Mouse (Mus musculus): ENCODE results near the gene Bcl2l1. TPM values are rescaled to one million over a fixed set of nuclear protein-coding genes. Genes with fewer than 3 reads are reported as not detected.

Bcl2l1 gene
- total RNA-seq, 4 experiments from 2014 or later = 125 to 143 (median 135) TPM

DNA sequence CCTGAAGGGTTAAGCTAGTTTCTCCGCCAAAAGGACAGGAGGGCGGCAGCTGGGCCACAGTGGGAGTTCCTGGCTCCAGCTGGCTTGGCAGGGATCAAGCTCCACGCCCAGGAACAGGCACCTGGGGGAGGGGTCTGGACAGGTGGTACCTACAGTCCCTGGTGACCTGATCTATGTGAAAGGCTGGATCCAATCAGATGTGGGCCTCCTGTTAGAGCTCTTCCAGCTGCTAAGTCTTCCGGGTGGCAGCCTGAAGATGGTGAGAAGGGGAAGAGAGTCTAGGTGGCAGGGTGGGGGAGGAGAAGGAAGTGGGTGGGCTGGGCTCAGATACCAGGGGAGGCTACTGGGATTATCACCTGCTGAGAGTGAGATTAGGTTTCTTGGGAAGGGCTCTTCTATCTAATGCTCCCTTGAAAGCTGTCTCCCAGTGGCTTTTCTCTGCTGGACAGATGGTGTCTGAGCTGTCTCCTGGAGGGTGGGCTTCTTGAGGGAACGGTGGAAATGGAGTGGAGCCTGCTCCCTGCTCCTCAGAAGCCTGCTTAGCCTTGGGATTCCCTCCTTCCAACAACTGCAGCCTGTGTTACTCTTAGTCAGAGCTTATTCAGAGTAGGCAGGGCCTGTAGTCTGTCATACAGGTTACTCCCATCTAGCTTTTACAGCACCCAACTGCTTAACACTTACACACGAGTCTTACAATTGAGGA lies 27.0 kb downstream of the Bcl2l1 start:
- DNase-seq (ENCODE audit: low spot score in 2 of 2) = no peak

GRCm38 (mm10) chr2:152803081-152803480 lies 28.4 kb downstream of the Bcl2l1 start:
- no peak for DNase-seq (ENCODE audit: low spot score in 2 of 2)

- no peak for DNase-seq (ENCODE audit: low spot score in 2 of 2)
These were observed 29.2 kb downstream of the Bcl2l1 start for GRCm38 (mm10) chr2:152802303-152802702.

- DNase-seq (ENCODE audit: low spot score in 2 of 2) = no peak
These were observed 30.8 kb downstream of the Bcl2l1 start for GRCm38 (mm10) chr2:152800762-152801113.

DNA sequence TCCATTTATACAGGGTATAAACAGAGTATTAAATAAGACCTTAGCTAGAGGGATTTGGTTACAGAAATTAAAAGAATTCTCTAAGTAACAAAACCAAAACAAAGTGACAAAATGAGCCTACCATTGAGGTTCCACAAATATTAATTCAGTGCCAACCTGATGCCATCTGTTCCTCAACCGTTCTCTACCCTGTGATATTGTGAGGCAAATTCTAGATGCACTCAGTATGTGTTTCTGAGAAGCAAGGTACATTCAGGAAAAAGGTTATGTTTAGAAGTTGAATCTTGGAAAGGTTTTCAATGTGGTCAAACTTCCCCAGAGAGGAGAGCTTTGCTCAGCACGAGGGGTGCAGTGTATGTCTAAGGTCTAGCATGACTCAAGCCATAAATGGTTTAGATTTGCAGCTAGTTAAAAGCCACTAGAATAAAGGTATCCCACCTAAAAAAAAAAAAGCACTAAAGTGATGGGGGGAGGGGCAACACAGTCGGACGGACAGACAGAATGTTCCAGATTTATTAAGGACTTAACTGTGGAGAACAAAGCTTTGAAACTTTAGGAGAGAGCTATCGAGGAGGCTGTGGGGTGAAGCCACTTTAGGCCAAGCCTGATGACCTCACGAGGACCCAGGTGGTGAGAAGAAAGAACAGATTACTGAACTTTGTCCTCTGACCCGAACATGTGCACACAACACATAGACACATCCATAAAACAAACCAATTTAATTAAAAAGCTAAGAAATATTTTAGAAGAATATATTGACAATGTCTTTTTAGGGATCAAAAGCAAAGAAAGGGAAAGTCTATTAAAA lies 31.4 kb downstream of the Bcl2l1 start:
- DNase-seq (ENCODE audit: low spot score in 2 of 2) = no peak

DNA sequence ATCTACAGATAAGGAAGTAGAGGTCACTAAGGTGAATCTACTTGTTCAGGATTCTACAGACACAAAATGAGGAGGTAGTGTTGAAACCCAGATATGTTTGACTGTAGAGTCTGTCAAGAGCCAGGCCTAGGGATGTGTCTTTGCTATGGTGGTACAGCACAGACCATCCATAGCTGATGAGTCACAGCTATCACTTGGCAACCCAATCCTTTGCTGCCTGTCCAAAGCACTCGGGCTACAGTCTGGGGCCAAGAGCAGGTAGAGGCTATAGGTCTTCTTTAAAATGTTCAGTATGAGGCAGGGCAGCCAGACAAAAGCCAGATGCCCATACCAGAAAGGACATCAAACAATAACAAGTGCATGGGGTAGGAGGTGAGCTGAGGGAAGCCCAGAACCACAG lies 33.9 kb downstream of the Bcl2l1 start:
- no peak for DNase-seq (ENCODE audit: low spot score in 2 of 2)

DNA sequence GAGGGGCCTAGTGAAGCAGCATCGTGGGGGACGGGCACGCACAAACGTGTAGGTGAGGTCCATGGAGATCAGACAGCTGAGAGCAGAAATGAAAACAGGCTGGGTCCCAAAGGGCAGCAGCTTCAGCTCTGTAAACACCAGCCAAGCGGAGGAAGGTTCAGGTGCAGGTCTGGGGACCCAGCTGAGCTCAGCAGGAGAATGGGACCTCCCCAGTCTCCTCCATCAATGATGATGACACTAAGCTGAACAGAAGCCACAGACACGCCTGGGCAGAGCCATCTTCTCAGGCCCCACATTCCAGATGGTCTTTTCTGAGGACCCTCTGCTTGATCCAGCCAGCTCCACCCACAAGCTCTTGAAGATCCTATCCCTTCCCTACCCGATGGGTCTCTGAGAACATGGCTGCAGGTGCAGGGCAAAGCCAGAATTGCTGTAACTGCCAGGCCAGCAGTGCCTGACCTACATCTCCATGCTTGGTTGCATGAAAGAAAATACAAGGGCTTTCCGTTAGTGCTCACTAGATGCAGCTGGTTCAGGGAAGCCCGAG lies 37.2 kb downstream of the Bcl2l1 start:
- no peak for DNase-seq (ENCODE audit: low spot score in 2 of 2)

DNA sequence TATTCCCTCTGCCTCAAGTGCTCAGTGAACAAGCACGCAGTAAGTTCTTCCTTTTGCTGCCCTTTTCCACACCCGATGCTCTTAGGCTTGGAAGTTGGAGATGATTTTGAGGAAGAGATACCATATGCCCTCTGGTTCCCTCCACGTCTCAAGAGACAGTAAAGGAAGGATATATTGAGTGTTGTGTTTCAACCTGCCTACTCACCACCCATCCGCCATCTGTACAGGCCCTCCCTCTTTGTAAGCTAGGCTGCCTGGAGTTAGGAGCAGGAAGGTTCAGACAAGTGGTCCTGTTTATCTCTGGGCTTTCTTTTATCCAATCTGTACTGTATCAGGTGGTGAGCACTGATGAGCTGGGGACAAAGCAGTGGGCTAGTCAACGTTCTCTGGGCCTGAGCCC lies 38.1 kb downstream of the Bcl2l1 start:
- DNase-seq (ENCODE audit: low spot score in 2 of 2) = no peak

DNA sequence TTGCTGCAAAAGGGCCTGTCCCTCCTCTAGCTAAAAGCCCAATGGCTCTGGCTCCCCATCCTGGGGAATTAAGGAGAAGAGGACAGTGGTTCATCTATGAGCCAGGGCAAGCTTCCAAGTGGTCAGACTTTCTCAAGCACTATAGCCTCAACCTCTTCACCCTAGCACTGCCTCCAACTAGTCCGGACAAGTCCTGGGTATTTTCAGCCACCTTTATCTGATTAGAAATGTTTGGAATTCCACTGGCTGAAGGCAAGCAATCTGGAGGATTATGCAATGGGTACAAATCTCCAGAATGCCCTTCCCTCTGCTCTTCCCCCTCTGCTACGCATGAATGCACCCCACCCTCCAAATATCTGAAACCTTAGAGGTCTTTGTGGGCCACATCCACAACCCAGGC lies 39.1 kb downstream of the Bcl2l1 start:
- DNase-seq (ENCODE audit: low spot score in 2 of 2) = no peak

DNA sequence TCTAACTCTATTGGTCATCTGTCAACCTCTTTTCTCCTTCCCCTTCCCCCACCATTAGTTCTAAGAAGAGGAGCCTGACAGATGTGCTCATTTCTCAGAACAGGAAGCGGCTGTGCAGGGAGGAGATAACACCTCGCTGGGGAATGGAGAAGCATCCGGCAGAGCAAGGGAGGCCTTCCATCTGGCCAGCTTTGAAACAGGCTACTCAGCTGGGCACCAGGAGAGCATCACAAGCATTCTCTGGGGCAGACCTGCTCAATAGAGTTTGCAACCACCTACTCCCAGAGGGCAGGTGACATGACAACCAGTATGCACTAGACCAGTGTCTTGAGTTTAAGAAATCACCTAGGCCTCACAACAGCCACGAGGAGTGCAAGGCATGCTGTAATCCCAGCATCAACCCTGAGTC lies 41.9 kb downstream of the Bcl2l1 start:
- no peak for DNase-seq (ENCODE audit: low spot score in 2 of 2)

DNA sequence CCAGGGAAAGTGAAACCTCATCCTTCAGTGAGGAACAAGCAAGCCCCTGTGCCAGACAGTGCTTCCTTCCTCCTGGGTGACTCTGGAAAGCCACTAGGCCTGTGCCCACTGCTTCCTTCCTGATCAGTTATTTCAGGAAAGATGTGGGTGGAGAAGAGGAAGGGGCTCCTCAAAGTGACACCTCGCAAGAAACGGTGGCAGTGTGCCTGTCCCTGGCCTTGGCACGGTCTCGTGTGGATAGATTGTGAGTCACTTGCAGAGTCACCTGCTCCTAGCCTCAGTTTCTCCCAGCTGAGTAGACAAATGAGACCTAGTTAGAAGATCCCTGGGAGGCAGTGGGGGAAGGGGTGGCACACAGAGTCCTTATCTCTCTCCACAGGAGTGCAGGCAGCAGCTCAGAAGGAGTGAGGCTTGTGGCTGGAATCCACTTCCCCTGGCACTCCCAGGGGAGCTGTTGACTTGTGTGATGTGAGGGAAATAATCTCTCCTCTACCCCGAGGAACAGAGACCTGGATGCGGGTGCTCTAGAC lies 42.6 kb downstream of the Bcl2l1 start:
- peak in 1 of 2 experiments; percentile 64 for DNase-seq (ENCODE audit: low spot score in 2 of 2)

DNA sequence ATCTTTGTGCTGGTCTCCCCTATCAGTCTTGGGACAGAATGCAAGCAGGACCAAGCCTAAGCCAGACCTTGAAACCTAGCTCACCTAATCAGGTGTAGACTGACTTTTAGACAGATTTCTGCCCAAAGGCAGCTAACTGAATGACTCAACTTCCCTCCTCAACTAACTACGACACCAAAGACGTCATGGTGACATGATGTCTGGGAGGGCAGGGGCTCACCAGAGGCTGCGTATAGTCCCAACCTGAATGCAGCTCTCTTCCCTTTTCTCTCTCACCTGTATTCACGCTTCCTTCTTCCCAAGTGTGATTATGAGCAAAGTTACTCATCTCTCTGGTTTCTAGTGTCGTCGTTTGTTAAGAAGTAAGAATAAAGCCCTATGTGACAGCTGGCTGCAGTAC lies 44.0 kb downstream of the Bcl2l1 start:
- DNase-seq (ENCODE audit: low spot score in 2 of 2) = no peak

- no peak for DNase-seq (ENCODE audit: low spot score in 2 of 2)
These were observed 44.4 kb downstream of the Bcl2l1 start for GRCm38 (mm10) chr2:152787136-152787535.

GRCm38 (mm10) chr2:152785446-152786350 lies 45.8 kb downstream of the Bcl2l1 start:
- peak; percentile 65 to 81 for DNase-seq (ENCODE audit: low spot score in 2 of 2)

- DNase-seq (ENCODE audit: low spot score in 2 of 2) = no peak
These were observed 46.9 kb downstream of the Bcl2l1 start for GRCm38 (mm10) chr2:152784640-152785039.

DNA sequence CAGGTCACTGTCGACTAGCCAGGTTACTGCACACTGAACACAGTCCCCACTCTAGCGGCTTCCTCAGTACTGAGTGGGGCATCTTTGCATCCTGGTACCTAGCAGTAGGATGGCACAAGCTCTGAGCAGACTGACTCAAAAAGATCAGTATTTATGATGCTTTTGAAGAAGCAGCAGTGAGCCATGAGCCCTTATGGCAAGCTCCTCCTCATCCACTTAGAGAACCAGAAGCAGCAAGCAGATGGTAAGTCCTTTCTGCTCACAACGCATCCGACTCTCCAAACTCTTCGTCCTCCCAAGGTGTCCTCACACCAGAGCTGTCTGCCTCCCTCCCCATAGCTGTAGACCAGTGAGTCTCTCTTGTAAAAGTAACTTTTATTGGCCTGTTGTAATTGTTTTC lies 48.3 kb downstream of the Bcl2l1 start:
- DNase-seq (ENCODE audit: low spot score in 2 of 2) = no peak

DNA sequence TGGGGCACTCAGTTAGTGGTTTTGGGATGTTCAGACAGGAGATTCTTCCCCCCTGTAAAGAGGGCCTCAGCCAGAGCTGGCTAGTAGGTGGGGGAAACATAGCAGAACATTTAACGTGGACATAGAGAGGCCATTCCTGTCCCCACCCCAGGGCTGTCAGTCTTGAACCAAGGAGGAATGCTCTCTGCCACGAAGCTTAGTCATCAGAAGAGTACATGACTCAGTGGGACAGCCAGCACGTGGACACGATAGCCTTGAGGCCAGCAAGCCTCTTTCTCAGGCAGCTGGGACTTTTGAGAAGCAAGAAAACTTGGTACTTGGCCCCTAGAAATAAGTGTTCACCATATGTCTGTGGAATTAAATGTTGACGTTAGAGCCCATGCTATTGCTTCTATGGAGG lies 48.9 kb downstream of the Bcl2l1 start:
- no peak for DNase-seq (ENCODE audit: low spot score in 2 of 2)

- no peak for DNase-seq (ENCODE audit: low spot score in 2 of 2)
These were observed 50.4 kb downstream of the Bcl2l1 start for GRCm38 (mm10) chr2:152781031-152781711.

DNA sequence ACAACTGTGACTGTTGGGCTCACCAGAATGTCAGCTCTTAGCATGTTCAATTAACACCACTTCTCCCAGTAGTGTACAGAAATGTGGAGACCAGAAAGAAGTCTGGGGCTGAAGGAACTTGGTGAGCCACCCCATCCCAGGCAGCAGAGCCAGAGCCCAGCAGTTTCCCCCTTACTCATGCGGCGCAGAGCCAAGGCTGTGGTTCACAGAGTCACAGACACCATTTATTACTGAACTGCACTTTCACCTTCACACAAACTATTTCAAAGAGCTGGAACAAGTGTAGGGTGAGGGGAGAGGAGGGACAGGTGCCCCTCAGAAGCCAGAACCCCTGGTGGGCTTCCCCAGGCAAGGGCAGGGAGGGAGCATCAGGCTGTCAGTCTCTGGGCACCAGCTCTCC lies 51.1 kb downstream of the Bcl2l1 start:
- DNase-seq (ENCODE audit: low spot score in 2 of 2) = no peak

GRCm38 (mm10) chr2:152777081-152777480 lies 54.4 kb downstream of the Bcl2l1 start:
- DNase-seq (ENCODE audit: low spot score in 2 of 2) = no peak

GRCm38 (mm10) chr2:152776435-152776834 lies 55.1 kb downstream of the Bcl2l1 start:
- DNase-seq (ENCODE audit: low spot score in 2 of 2) = peak in 1 of 2 experiments; percentile 88

Data from left cerebral cortex, adult 8-10 months (tissue).